Comparison of ENCODE assay signal across 8 mouse cellular contexts in the genomic region with DNA sequence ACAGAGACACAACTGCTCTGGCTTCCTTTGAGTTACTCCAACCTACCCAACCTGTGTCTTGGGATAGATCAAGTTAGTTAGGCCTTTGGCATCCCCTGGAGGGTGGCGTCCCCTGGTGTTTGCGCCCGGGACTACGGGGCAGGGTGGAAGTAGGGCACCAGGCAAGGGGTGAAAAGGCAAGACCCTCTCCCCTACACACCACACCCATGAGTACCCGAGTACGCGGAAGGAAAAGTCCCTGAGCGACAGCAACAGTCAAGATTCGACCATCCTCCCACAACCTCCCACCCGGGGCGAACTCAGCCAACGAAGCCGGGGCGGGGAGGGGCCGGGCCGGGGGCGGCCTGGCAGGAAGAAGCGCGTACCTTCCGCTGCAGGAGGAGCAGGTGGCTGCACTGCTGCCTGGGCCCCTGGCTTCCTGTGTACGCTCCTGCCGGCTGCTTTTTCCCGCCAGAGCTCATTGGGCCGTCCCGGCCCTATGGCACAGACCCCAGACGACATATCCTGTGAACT. TPM values are rescaled to one million over a fixed set of nuclear protein-coding genes. Genes with fewer than 3 reads are reported as not detected.
DNase-seq lines count a peak whose midpoint lies in the region; ATAC-seq and TF ChIP-seq lines count a peak whose summit lies in the region.

Carmil2 (plus strand) TSS at position 479 of the 513 bp plus-strand sequence.

- peak within 1 kb of the TSS; percentile 11; the same call in 1 of the 2 replicates for H3K4me2 ChIP-seq in limb, embryonic 11.5 days (ENCODE audit: low read depth, severe bottlenecking)
- H3K4me2 ChIP-seq in midbrain, embryonic 11.5 days = no peak within 1 kb of the TSS
- H3K4me2 ChIP-seq in stomach, embryonic 16.5 days (ENCODE audit: low read depth, low read length) = peak within 1 kb of the TSS; percentile 45

- peaks cover 4% of the 10 kb centered on the region; the same call in 1 of the 2 replicates for H3K4me1 ChIP-seq in limb, embryonic 11.5 days (ENCODE audit: control insufficient read depth, insufficient read depth, low read length)
- no peaks in the 10 kb centered on the region for H3K4me1 ChIP-seq in midbrain, embryonic 11.5 days (ENCODE audit: control insufficient read depth, insufficient read depth, low read length)
- no peaks in the 10 kb centered on the region for H3K4me1 ChIP-seq in stomach, embryonic 16.5 days (ENCODE audit: control insufficient read depth, insufficient read depth, low read length)

- DNase-seq in layer of hippocampus, adult 8-10 months (ENCODE audit: low spot score in 2 of 2) = no peak
- DNase-seq in layer of hippocampus, adult 11-12 months (ENCODE audit: low spot score) = no peak
- DNase-seq in cerebellum, adult 18-20 months = peak; percentile 42 to 54
- DNase-seq in gastrocnemius, adult 2 months = peak; percentile 80
- DNase-seq in limb, embryonic 11.5 days (ENCODE audit: low spot score) = peak; percentile 74
- DNase-seq in midbrain, embryonic 11.5 days (ENCODE audit: low spot score, missing footprints) = peak; percentile 93

- no peaks in the 10 kb centered on the region for H3K27me3 ChIP-seq in limb, embryonic 11.5 days (ENCODE audit: control insufficient read depth, insufficient read depth, low read length)
- no peaks in the 10 kb centered on the region; the same call in 1 of the 2 replicates for H3K27me3 ChIP-seq in midbrain, embryonic 11.5 days (ENCODE audit: control insufficient read depth, insufficient read depth, low read length)
- no peaks in the 10 kb centered on the region for H3K27me3 ChIP-seq in stomach, embryonic 16.5 days (ENCODE audit: control insufficient read depth, insufficient read depth, low read length)

- WGBS in limb, embryonic 11.5 days = 11% methylated on average over 26 of the region's 26 CpGs
- WGBS in midbrain, embryonic 11.5 days = 15% methylated on average over 26 of the region's 26 CpGs
- 5% methylated on average over 26 of the region's 26 CpGs for WGBS in stomach, embryonic 16.5 days

- H3K9me3 ChIP-seq in limb, embryonic 11.5 days (ENCODE audit: control insufficient read depth, low read length) = no peaks in the 10 kb centered on the region
- H3K9me3 ChIP-seq in midbrain, embryonic 11.5 days (ENCODE audit: control insufficient read depth, low read length) = no peaks in the 10 kb centered on the region
- no peaks in the 10 kb centered on the region for H3K9me3 ChIP-seq in stomach, embryonic 16.5 days (replicated peaks; ENCODE audit: control insufficient read depth, low read length)

- peak; percentile 93 for TF ChIP-seq CTCF in gastrocnemius, adult 2 months (IDR thresholded peaks at IDR 0.05)

- ATAC-seq in inflammation-experienced regulatory T-cells, adult 6 months = peak; percentile 88
- ATAC-seq in limb, embryonic 11.5 days (ENCODE audit: insufficient number of reproducible peaks, low FRiP score, low TSS enrichment, low read depth) = 0 out of 2 replicates have a peak, but pooled peaks have one; percentile 55
- peak; percentile 40; the same call in 1 of the 2 replicates for ATAC-seq in midbrain, embryonic 11.5 days (ENCODE audit: low FRiP score)
- peak; percentile 63; the same call in 1 of the 2 replicates for ATAC-seq in stomach, embryonic 16.5 days (ENCODE audit: insufficient read depth, low FRiP score)

- no peak within 1 kb of the TSS for H3K27ac ChIP-seq in gastrocnemius, adult 2 months
- no peak within 1 kb of the TSS for H3K27ac ChIP-seq in limb, embryonic 11.5 days (replicated peaks; ENCODE audit: low read depth, low read length)
- H3K27ac ChIP-seq in midbrain, embryonic 11.5 days (ENCODE audit: low read depth, low read length) = no peak within 1 kb of the TSS
- no peak within 1 kb of the TSS for H3K27ac ChIP-seq in stomach, embryonic 16.5 days (ENCODE audit: low read length)

- peaks cover 10% of the 10 kb centered on the region for H3K36me3 ChIP-seq in limb, embryonic 11.5 days (ENCODE audit: control insufficient read depth, insufficient read depth, low read length)
- H3K36me3 ChIP-seq in midbrain, embryonic 11.5 days (ENCODE audit: control insufficient read depth, insufficient read depth, low read length) = peaks cover 11% of the 10 kb centered on the region
- peaks cover 8% of the 10 kb centered on the region; the same call in 1 of the 2 replicates for H3K36me3 ChIP-seq in stomach, embryonic 16.5 days (ENCODE audit: control insufficient read depth, insufficient read depth, low read length)

- intact Hi-C loops in gastrocnemius, adult 2 months (cut with DNase I) = loop anchor here (2.0 to 10.0 kb wide), 4 partner anchors 49 to 119 kb away; partner anchors contain the start of genes Agrp, Atp6v0d1 and Ctcf

- peak within 1 kb of the TSS; percentile 55 for H3K4me3 ChIP-seq in gastrocnemius, adult 2 months
- H3K4me3 ChIP-seq in limb, embryonic 11.5 days (ENCODE audit: low read depth, low read length) = no peak within 1 kb of the TSS
- no peak within 1 kb of the TSS for H3K4me3 ChIP-seq in midbrain, embryonic 11.5 days (ENCODE audit: low read depth, low read length)
- 0 out of 2 replicates have a peak within 1 kb of the TSS, but pooled peaks have one; percentile 10 for H3K4me3 ChIP-seq in stomach, embryonic 16.5 days (replicated peaks; ENCODE audit: low read length)

- H3K9ac ChIP-seq in limb, embryonic 11.5 days (ENCODE audit: low read length) = no peak within 1 kb of the TSS
- 0 out of 2 replicates have a peak within 1 kb of the TSS, but pooled peaks have one; percentile 9 for H3K9ac ChIP-seq in midbrain, embryonic 11.5 days (ENCODE audit: low read length)
- peak within 1 kb of the TSS; percentile 49; the same call in 1 of the 2 replicates for H3K9ac ChIP-seq in stomach, embryonic 16.5 days (ENCODE audit: low read length)

RNA-seq across cellular contexts. Expression of gene Carmil2, which starts in this region (rescaled TPM):
- 10 to 100 TPM; 61.2 to 71.3 (median 68.4) TPM for total RNA-seq in layer of hippocampus, adult 8-10 months (2022)
- total RNA-seq in gastrocnemius, adult 2 months (2021) = under 1 TPM in 1 of 2 experiments, not detected in 1; 0.17 TPM
- 1 to 10 TPM; 4.6 to 6.8 (median 6.6) TPM for polyA plus RNA-seq in inflammation-experienced regulatory T-cells, adult 6 months (2017; shearing (Covaris generic))
- polyA plus RNA-seq in limb, embryonic 11.5 days (2014; fragmentation: Nextera tagmentation; extraction: Ambion mirVana) = 0.45 and 0.73 TPM in 2 replicates
- 2.1 and 3.3 TPM in 2 replicates for polyA plus RNA-seq in midbrain, embryonic 11.5 days (2014; fragmentation: Nextera tagmentation; extraction: Ambion mirVana)
- polyA plus RNA-seq in stomach, embryonic 16.5 days (2015; fragmentation: Nextera tagmentation; extraction: Ambion mirVana) = 0.55 and 0.74 TPM in 2 replicates

Comparison
In these comparisons a context has a peak if more than half of its experiments do, and no peak if none do; other contexts are left out.
1. RNA of gene Carmil2 (total RNA-seq): 61.2 to 71.3 TPM in layer of hippocampus, adult 8-10 months; 0.17 TPM in gastrocnemius, adult 2 months; every median in the first group is over 10 times any median in the second.
2. Peak in DNase-seq and H3K4me3 ChIP-seq in gastrocnemius, adult 2 months; RNA of the gene not detected or under 1 TPM.
3. Peak in DNase-seq, ATAC-seq and H3K4me2 ChIP-seq in limb, embryonic 11.5 days; RNA of the gene not detected or under 1 TPM.
4. Peak in ATAC-seq, H3K4me3 ChIP-seq, H3K9ac ChIP-seq and H3K4me2 ChIP-seq in stomach, embryonic 16.5 days; RNA of the gene not detected or under 1 TPM.
5. DNase-seq: peak in cerebellum, adult 18-20 months (2 of 2) and midbrain, embryonic 11.5 days (single experiment); none in layer of hippocampus, adult 8-10 months (0 of 2) and layer of hippocampus, adult 11-12 months (single experiment).
6. Peak in every context shown above with its lines, with median percentiles within 50 percentile points of each other: ATAC-seq.